Mouse (Mus musculus): ENCODE measurements around the gene Mgrn1.

GRCm38 (mm10) chr16:4957446-4957845 is 71.4 kb downstream of the Mgrn1 start:
- TF ChIP-seq CTCF (IDR thresholded peaks at IDR 0.05 in 2 of 3, conservative IDR thresholded peaks at IDR 0.05 in 1 of 3; ENCODE audit: control insufficient read depth in 1 of 3, insufficient read depth in 1 of 3, low read depth in 2 of 3, low read length in 3 of 3, poor library complexity in 1 of 3, severe bottlenecking in 1 of 3) (no peak), GATA1 (IDR thresholded peaks at IDR 0.05; ENCODE audit: low read depth, low read length) (no peak), ZKSCAN1 (IDR thresholded peaks at IDR 0.05; ENCODE audit: low read depth, low read length) (no peak), CHD1 (IDR thresholded peaks at IDR 0.05; ENCODE audit: low read depth, low read length) (no peak), POLR2A (IDR thresholded peaks at IDR 0.05; ENCODE audit: control insufficient read depth in 1 of 2, insufficient read depth in 1 of 2, low read depth in 1 of 2, low read length in 2 of 2, poor library complexity in 1 of 2) (no peak)
